Mouse (Mus musculus): Measurements from ENCODE around the gene Ap2a2. TPM values are rescaled to one million over a fixed set of nuclear protein-coding genes. Genes with fewer than 3 reads are reported as not detected.
A peak's percentile ranks its signal among the peaks of the same experiment; 100 is the strongest.

The Ap2a2 gene
- polyA plus RNA-seq, 1 experiment = 108 TPM

DNA sequence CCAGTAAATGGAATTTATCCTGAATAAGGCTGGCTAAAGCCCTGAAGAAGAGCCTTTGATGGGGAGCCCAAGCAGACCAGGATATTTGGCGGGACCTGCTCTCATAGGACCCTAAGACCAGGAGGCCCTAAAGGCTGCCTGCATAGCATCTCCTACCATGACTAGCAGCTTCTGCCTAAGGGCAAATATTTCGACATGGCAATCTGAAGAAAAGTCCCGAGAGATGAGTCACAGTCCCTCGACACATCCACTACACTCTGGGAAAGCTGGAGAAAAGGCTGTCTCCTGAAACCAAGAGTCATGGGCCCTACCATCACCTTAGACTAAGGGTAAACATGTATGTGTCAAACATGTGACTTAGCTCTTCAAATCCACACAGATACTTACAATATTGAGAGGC, 37.7 kb upstream of the Ap2a2 start:
- no peak overlapping the region for H3K4me3 ChIP-seq (ENCODE audit: low read depth, low read length)
- no peaks in the 10 kb centered on the region for H3K27me3 ChIP-seq (ENCODE audit: control insufficient read depth, insufficient read depth, low read length, poor library complexity, severe bottlenecking)
- H3K4me1 ChIP-seq (ENCODE audit: control insufficient read depth, insufficient read depth, low read length) = no peaks in the 10 kb centered on the region
- H3K9me3 ChIP-seq (replicated peaks; ENCODE audit: control insufficient read depth, insufficient read depth, low read length, poor library complexity, severe bottlenecking) = no peaks in the 10 kb centered on the region
- TF ChIP-seq EP300 (IDR thresholded peaks at IDR 0.05; ENCODE audit: insufficient read depth, low read depth, low read length) (no peak), CTCF (IDR thresholded peaks at IDR 0.05; ENCODE audit: low read depth, low read length) (no peak), POLR2A (IDR thresholded peaks at IDR 0.05; ENCODE audit: insufficient read depth, low read length) (no peak)
- no peak overlapping the region for H3K9ac ChIP-seq (ENCODE audit: low read depth, poor library complexity, severe bottlenecking)
- H3K27ac ChIP-seq (ENCODE audit: insufficient read depth, low read length) = no peak overlapping the region
- H3K36me3 ChIP-seq (ENCODE audit: control insufficient read depth, insufficient read depth, low read length, poor library complexity, severe bottlenecking) = no peaks in the 10 kb centered on the region

DNA sequence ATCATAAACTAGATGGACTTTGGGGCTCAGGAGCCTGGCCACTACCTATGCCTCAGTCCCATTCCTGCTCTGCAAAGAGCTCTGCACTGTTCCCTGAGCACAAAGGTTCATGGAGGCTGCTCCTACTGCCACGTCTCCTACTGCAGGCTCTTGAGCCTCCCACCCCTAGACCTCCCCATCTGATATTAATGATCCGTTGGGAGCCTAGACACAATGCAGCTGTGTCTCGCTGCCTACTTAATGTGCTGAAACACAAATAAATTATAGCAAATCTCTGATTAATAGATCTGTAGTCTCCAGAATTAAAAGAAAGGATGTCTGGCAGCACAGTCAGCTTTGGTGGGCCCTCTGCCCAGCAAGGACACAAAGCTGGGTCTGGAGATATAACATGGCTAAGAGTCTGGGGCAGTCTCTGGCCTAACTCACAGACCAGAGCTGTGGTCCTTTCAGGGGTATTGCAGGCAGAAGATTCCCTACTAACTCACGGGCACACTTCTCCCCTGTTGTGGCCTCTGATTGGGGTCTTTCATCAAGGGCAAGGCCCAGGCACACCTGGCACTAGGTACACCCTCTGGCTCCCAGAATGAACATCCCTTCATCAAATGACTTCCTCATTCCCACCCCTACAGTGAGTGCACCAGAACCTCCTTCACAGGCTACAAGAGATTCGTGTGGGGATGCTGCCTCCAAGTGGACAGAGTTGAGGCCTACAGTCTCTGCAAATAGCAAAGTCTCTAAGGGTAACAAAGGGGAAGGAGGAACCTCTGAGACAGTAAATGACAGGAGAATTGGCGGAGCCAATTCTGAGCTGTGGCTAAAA, 37.0 kb upstream of the Ap2a2 start:
- Histone ChIP-seq H3K9ac (ENCODE audit: low read depth, poor library complexity, severe bottlenecking) (no peak overlapping the region), H3K27ac (ENCODE audit: insufficient read depth, low read length) (no peak overlapping the region), H3K4me1 (ENCODE audit: control insufficient read depth, insufficient read depth, low read length) (no peaks in the 10 kb centered on the region), H3K27me3 (ENCODE audit: control insufficient read depth, insufficient read depth, low read length, poor library complexity, severe bottlenecking) (no peaks in the 10 kb centered on the region), H3K4me3 (ENCODE audit: low read depth, low read length) (no peak overlapping the region), H3K9me3 (replicated peaks; ENCODE audit: control insufficient read depth, insufficient read depth, low read length, poor library complexity, severe bottlenecking) (no peaks in the 10 kb centered on the region), H3K36me3 (ENCODE audit: control insufficient read depth, insufficient read depth, low read length, poor library complexity, severe bottlenecking) (no peaks in the 10 kb centered on the region)
- TF ChIP-seq CTCF (IDR thresholded peaks at IDR 0.05; ENCODE audit: low read depth, low read length) (peak; percentile 72), POLR2A (IDR thresholded peaks at IDR 0.05; ENCODE audit: insufficient read depth, low read length) (no peak), EP300 (IDR thresholded peaks at IDR 0.05; ENCODE audit: insufficient read depth, low read depth, low read length) (no peak)

DNA sequence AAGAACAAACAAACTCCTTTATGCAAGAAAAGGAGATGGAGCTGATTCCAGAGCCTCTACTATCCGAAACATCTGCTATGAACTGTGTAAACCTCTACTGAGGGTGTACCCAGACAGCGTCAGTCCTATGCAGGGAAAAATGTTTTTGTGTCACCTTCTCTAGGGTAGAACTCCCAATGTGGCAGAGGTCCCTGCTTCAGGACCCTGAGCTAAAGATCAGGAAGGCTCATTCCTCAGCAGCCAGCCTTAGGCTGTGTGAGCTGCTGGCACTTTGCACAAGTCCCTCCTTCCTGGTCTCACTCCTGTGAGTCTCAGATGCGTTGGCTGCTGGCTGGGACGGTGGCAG, 36.4 kb upstream of the Ap2a2 start:
- H3K4me3 ChIP-seq (ENCODE audit: low read depth, low read length) = no peak overlapping the region
- no peaks in the 10 kb centered on the region for H3K9me3 ChIP-seq (replicated peaks; ENCODE audit: control insufficient read depth, insufficient read depth, low read length, poor library complexity, severe bottlenecking)
- no peaks in the 10 kb centered on the region for H3K4me1 ChIP-seq (ENCODE audit: control insufficient read depth, insufficient read depth, low read length)
- TF ChIP-seq EP300 (IDR thresholded peaks at IDR 0.05; ENCODE audit: insufficient read depth, low read depth, low read length) (no peak), CTCF (IDR thresholded peaks at IDR 0.05; ENCODE audit: low read depth, low read length) (no peak), POLR2A (IDR thresholded peaks at IDR 0.05; ENCODE audit: insufficient read depth, low read length) (no peak)
- no peaks in the 10 kb centered on the region for H3K36me3 ChIP-seq (ENCODE audit: control insufficient read depth, insufficient read depth, low read length, poor library complexity, severe bottlenecking)
- H3K27me3 ChIP-seq (ENCODE audit: control insufficient read depth, insufficient read depth, low read length, poor library complexity, severe bottlenecking) = no peaks in the 10 kb centered on the region
- H3K27ac ChIP-seq (ENCODE audit: insufficient read depth, low read length) = no peak overlapping the region
- H3K9ac ChIP-seq (ENCODE audit: low read depth, poor library complexity, severe bottlenecking) = no peak overlapping the region

DNA sequence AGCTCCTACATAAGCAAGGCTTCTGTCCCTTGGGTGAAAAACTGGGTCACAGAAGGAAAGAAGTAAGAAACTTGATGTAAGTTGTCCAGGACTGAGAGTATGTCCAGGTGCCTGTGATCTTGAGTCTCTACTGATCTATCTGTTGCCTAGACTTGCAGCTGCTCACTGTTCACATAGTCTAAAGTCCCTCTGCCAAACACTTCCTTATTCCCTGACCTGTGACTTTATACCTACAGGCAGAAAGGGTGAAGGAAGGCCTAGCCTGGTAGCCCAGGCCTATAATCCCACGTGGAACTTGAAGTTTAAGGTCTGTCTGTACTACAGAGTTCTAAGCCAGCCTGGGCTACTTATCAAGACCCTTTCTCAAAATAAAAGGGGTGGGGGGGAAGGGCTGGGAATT, 26.4 kb upstream of the Ap2a2 start:
- Histone ChIP-seq H3K9ac (ENCODE audit: low read depth, poor library complexity, severe bottlenecking) (no peak overlapping the region), H3K4me1 (ENCODE audit: control insufficient read depth, insufficient read depth, low read length) (no peaks in the 10 kb centered on the region), H3K9me3 (replicated peaks; ENCODE audit: control insufficient read depth, insufficient read depth, low read length, poor library complexity, severe bottlenecking) (no peaks in the 10 kb centered on the region), H3K27me3 (ENCODE audit: control insufficient read depth, insufficient read depth, low read length, poor library complexity, severe bottlenecking) (no peaks in the 10 kb centered on the region), H3K27ac (ENCODE audit: insufficient read depth, low read length) (no peak overlapping the region), H3K36me3 (ENCODE audit: control insufficient read depth, insufficient read depth, low read length, poor library complexity, severe bottlenecking) (no peaks in the 10 kb centered on the region), H3K4me3 (ENCODE audit: low read depth, low read length) (no peak overlapping the region)
- TF ChIP-seq POLR2A (IDR thresholded peaks at IDR 0.05; ENCODE audit: insufficient read depth, low read length) (no peak), EP300 (IDR thresholded peaks at IDR 0.05; ENCODE audit: insufficient read depth, low read depth, low read length) (no peak), CTCF (IDR thresholded peaks at IDR 0.05; ENCODE audit: low read depth, low read length) (no peak)

GRCm38 (mm10) chr7:141538852-141539555, 23.0 kb upstream of the Ap2a2 start:
- Histone ChIP-seq H3K4me3 (ENCODE audit: low read depth, low read length) (peak overlapping the region; percentile 90), H3K36me3 (ENCODE audit: control insufficient read depth, insufficient read depth, low read length, poor library complexity, severe bottlenecking) (no peaks in the 10 kb centered on the region), H3K27me3 (ENCODE audit: control insufficient read depth, insufficient read depth, low read length, poor library complexity, severe bottlenecking) (no peaks in the 10 kb centered on the region), H3K9me3 (replicated peaks; ENCODE audit: control insufficient read depth, insufficient read depth, low read length, poor library complexity, severe bottlenecking) (no peaks in the 10 kb centered on the region), H3K27ac (ENCODE audit: insufficient read depth, low read length) (no peak overlapping the region), H3K4me1 (ENCODE audit: control insufficient read depth, insufficient read depth, low read length) (no peaks in the 10 kb centered on the region), H3K9ac (ENCODE audit: low read depth, poor library complexity, severe bottlenecking) (peak overlapping the region; percentile 43)
- TF ChIP-seq POLR2A (IDR thresholded peaks at IDR 0.05; ENCODE audit: insufficient read depth, low read length) (no peak), EP300 (IDR thresholded peaks at IDR 0.05; ENCODE audit: insufficient read depth, low read depth, low read length) (no peak), CTCF (IDR thresholded peaks at IDR 0.05; ENCODE audit: low read depth, low read length) (no peak)

All from ES-Bruce4 (cell line).